Mouse (Mus musculus): ENCODE results near the gene Cox6b2.

GRCm38 (mm10) chr7:4743354-4743753, 9.5 kb downstream of the Cox6b2 start:
- TF ChIP-seq GATA1 (IDR thresholded peaks at IDR 0.05; ENCODE audit: borderline replicate concordance, low read length) (no peak), FLI1 (IDR thresholded peaks at IDR 0.05; ENCODE audit: low read length) (no peak)
